Mouse (Mus musculus) megakaryocyte, embryonic 14.5 days (primary cell): ENCODE results near the gene Zswim1.

Experiments
- FLI1 ChIP-seq: IDR thresholded peaks from 2 replicates; pipeline ENCODE4 v1.6.1; 2012; ENCODE audit warnings: low read length, inconsistent platforms, mixed read lengths
- GATA1 ChIP-seq: IDR thresholded peaks from 3 replicates; pipeline ENCODE4 v1.6.1; 2012; ENCODE audit warnings: mixed read lengths, low read length, inconsistent platforms, borderline replicate concordance

DNA sequence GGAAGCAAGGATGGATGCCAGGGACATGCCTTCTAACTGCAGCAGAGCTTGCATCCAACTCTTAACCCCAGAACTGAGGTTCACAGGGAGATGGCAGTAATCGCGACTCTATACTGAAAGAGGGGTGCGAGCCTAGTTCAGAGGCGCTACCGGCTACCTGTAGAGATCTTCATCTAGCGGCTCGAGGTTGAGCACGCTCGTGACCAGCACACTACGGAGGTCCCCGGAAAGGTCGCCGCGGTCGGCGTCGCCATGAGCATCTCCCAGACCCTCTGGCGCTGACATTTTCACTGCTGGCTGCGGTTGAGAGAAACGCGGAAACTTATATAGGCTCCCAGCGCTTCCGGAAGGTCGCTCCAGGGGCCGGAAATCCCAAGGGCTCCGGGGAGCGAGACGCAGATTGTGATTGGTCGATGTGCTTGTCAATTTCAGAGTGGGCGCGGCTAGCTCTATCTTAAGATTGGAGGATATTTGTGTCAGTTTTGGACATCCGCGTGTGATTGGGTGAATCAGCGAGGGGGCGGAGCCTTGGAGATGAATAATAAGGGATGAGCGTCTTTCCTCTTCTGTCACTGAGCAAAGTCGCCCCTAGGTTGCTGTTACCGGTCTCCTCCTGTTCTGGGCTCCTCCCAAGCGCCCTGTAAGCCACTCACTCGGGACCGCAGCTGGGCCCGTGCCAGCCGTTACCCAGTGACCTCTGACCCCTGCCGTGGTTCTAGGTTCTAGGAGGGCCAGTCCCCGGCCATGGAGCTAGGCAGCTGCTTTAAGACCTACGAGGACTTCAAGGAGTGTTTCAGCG lies 17.8 kb upstream of the Zswim1 start, which contains the start of the genes Acot8 and Zswim3:
- TF ChIP-seq GATA1 (no peak), FLI1 (peak; percentile 83; the same call in 1 of the 2 replicates)
